Mouse (Mus musculus): ENCODE measurements around the gene Lgr6. TPM values are rescaled to one million over a fixed set of nuclear protein-coding genes. Genes with fewer than 3 reads are reported as not detected.

Gene Lgr6
- polyA plus RNA-seq (2012; ENCODE audit: insufficient read depth, insufficient read length, missing spikeins): 21.2 and 21.5 TPM in 2 replicates

DNA sequence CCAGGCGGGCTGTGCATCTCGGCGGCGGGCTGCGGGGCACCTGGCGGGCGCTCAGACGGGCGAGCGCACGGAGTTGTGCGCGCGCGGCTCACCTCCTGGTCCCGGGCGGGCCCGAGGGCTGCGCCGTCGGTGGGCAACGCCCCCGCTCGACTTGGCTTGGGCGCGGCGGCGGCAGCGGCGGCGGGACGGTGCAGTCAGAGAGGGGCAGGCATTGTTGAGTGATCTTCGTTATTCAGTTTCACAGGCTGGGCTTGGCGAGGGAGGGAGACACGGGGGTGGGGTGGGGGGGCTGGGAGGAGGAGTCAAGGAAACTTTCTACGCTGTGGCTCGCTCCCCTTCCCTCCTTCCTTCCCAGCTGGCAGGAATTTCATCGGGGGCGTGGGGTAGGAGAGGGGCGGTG, at the start of gene Lgr6:
Gene Lgr6 (minus strand): TSS at position 153 of the 400 bp plus-strand sequence.
- Histone ChIP-seq H3K4me3 (ENCODE audit: insufficient read depth, low read depth, low read length) (peak within 1 kb of the TSS; percentile 72), H3K27ac (replicated peaks; ENCODE audit: low read depth, low read length) (peak within 1 kb of the TSS; percentile 88)

DNA sequence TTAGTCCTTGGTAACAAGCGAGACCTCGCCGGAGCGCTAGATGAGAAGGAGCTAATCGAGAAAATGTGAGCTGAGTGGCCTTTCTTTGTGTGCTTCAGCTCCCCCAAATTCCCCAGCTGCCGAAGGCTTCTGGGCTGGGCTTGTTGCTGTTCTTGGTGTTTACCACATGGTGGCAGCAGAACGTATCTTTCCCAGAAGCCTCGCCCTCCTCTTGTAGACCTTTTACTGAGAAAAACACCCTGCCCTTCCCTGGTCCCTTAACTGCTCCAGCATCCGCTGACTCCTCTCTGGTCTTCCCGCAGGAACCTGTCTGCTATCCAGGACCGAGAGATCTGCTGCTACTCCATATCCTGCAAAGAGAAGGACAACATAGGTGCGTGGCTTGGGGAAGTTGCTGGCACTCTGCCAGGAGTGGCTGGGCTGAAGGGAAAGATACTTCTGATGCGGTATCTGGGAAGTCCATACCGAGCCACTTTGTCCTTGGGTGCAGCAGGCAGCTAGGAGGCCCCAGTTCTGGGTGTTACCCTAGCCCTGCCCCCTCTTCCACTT, 49.4 kb upstream of the Lgr6 start:
- Histone ChIP-seq H3K4me3 (ENCODE audit: insufficient read depth, low read depth, low read length) (no peak overlapping the region), H3K4me1 (ENCODE audit: control insufficient read depth, insufficient read depth, insufficient read length, low read length) (no peaks in the 10 kb centered on the region), H3K27ac (replicated peaks; ENCODE audit: low read depth, low read length) (no peak overlapping the region)

More for the DNA sequence above, at the start of gene Lgr6:
- H3K4me1 ChIP-seq (ENCODE audit: control insufficient read depth, insufficient read depth, insufficient read length, low read length): peaks cover 3% of the 10 kb centered on the region

DNA sequence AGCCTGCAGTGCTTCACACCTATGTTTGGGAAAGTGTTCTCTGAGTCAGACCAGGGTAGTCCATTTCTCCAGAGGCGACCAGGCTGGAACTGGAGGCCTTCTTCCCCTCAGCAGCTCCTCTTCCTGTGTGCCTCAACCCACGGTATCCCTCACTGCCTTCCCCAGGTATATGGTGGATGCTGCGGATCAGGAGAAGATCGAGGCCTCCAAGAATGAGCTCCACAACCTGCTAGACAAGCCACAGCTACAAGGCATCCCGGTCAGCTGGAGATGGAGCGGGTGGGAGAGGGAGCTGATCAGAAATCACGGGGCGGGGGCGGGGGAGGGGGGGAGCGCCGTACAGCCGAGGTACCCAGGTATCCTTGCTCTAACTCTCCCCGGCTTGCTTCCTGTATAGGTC, 48.9 kb upstream of the Lgr6 start:
- H3K4me1 ChIP-seq (ENCODE audit: control insufficient read depth, insufficient read depth, insufficient read length, low read length): no peaks in the 10 kb centered on the region

DNA sequence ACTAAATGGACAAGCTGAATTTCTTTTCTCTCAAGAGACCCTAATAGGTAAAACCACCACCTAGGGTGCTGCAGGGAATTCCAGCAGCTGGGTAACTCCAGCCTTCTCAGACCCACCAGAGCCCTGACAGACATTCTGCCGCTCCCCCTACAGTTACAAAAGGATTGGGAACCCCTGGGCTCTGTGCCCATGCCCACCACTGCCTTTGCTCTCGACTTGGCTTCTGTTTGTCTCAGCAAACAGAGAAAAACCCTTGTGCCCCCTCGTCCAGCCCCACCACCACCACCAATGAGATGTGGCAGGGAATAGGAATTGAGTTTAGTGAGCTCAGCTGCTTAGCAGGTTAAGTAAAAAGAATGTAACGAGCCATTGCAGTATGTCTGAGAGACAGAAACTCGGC, 43.9 kb upstream of the Lgr6 start:
- Histone ChIP-seq H3K4me1 (ENCODE audit: control insufficient read depth, insufficient read depth, insufficient read length, low read length) (no peaks in the 10 kb centered on the region; the same call in 1 of the 2 replicates), H3K4me3 (ENCODE audit: insufficient read depth, low read depth, low read length) (no peak overlapping the region), H3K27ac (replicated peaks; ENCODE audit: low read depth, low read length) (no peak overlapping the region)

More for the DNA sequence above, 48.9 kb upstream of the Lgr6 start:
- H3K4me3 ChIP-seq (ENCODE audit: insufficient read depth, low read depth, low read length): no peak overlapping the region
- no peak overlapping the region for H3K27ac ChIP-seq (replicated peaks; ENCODE audit: low read depth, low read length)

DNA sequence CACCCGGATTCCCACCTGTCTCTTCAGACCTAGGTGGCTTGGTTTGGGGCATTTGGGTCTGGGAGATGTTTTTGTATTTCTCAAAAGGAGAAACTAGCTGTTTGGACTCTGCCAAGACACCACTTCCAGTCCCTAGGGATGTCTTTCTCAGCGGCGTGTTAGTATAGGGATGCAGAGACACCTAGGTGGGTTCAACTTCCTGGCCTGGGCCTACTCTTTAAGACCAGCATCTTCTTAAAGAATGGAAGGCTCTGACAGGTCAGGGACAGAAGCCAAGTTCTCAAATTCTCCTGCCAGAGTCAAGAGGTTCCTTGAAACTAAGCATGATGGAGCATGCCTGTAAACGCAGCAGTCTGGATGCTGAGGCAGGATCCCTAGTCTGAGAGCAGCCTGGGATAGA, 43.4 kb upstream of the Lgr6 start:
- H3K4me1 ChIP-seq (ENCODE audit: control insufficient read depth, insufficient read depth, insufficient read length, low read length): no peaks in the 10 kb centered on the region; the same call in 1 of the 2 replicates
- peak overlapping the region; percentile 96 for H3K4me3 ChIP-seq (ENCODE audit: insufficient read depth, low read depth, low read length)
- H3K27ac ChIP-seq (replicated peaks; ENCODE audit: low read depth, low read length): no peak overlapping the region

DNA sequence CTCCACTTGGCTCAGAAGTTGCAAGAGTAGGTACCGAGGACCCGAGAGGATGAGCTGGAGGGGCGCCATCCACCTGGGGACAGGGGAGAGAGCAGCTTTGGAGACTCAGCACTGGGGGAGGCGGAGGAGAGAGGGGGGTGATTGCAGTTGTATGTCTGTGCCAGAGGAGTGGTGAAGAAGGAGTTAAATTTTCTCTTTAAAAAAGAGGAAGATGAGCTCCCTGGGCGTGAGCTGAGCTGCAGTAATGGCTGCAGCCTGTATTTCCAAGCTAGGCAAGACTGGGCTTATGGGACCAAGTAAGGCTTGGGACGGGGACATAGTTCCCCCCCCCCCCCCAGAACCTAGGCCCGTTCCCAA, 42.6 kb upstream of the Lgr6 start:
- Histone ChIP-seq H3K27ac (replicated peaks; ENCODE audit: low read depth, low read length) (0 out of 2 replicates have a peak overlapping the region, but pooled peaks have one; percentile 84), H3K4me3 (ENCODE audit: insufficient read depth, low read depth, low read length) (peak overlapping the region; percentile 96), H3K4me1 (ENCODE audit: control insufficient read depth, insufficient read depth, insufficient read length, low read length) (no peaks in the 10 kb centered on the region; the same call in 1 of the 2 replicates)

DNA sequence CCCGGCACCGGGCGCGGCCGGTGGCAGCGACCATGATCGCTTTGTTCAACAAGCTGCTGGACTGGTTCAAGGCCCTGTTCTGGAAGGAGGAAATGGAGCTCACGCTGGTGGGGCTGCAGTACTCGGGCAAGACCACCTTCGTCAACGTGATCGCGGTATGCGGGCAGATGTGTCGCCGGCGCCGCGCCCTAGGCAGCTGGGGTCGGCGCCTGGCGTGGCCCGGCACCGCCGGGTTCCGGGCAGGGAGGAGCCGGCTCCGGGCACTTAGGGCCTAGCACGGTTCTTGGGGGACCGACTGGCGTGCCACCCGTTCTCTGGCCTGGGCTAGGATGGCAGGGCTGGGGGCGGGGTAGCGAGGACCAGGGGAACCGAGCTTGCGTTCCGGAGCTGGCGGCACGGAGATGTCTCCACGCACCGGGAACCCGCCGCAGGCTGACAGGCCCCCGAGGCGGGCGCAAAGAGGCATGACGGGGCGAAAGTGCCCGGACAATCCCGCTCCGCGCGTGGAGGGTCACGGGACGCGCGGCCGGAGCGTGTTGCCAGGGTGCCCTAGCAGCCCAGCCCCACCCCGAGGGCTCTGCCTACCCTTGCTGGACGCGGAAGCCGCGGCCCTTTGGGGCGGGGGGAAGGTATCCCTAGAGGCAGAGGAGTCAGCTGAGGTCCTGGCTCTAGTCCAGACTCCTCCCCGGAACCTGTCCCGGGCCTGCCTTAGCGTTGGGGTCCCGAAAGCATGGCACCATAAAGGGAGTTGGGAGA, 42.0 kb upstream of the Lgr6 start:
- no peaks in the 10 kb centered on the region; the same call in 1 of the 2 replicates for H3K4me1 ChIP-seq (ENCODE audit: control insufficient read depth, insufficient read depth, insufficient read length, low read length)
- H3K4me3 ChIP-seq (ENCODE audit: insufficient read depth, low read depth, low read length): peak overlapping the region; percentile 96
- H3K27ac ChIP-seq (replicated peaks; ENCODE audit: low read depth, low read length): peak overlapping the region; percentile 84

DNA sequence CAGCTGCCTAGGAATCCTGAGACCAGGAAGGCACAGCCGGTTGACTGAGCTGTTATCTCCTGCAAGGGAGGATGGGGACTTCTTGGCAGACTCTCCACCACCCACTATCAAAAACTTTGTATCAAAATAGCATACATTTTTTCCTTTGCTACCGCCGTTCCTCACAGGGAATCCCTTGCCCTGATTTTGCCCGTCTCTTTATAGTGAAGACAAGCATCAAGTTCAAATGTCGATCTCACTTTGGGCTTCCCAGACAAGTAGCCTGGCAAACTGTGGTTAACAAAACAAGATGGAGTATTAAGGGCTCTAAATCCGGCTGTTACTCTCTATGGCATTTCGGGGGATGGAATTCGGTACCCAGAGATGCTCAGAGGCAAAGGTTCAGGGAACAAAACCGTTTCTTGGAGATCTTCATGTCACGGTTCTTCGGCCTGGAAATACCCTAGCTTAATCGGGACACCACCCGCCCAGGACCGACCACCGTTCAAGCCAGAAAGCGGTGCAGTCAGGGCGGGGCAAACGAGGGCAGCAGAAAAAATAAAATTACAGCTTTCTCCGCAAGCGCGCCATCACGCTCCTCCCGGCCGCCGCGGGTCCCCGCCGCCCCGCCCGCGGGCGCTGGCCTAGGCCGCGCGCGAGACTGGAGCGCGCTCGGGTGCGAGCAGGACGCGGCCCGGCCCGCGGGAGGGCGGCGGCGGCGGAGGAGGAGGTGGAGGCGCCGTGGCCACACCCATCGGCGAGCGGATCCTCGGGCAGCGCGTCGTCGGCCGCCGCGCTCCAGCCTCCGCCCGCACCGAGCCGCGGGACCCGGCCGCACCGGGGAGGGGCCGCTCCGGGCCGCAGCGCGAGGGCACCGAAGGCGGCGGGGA, 41.2 kb upstream of the Lgr6 start, which contains the start of gene Arl8a:
Gene Arl8a (plus strand): TSS at position 748 of the 869 bp plus-strand sequence.
- H3K4me3 ChIP-seq (ENCODE audit: insufficient read depth, low read depth, low read length): peak within 1 kb of the TSS; percentile 96
- no peaks in the 10 kb centered on the region; the same call in 1 of the 2 replicates for H3K4me1 ChIP-seq (ENCODE audit: control insufficient read depth, insufficient read depth, insufficient read length, low read length)
- peak within 1 kb of the TSS; percentile 84 for H3K27ac ChIP-seq (replicated peaks; ENCODE audit: low read depth, low read length)

DNA sequence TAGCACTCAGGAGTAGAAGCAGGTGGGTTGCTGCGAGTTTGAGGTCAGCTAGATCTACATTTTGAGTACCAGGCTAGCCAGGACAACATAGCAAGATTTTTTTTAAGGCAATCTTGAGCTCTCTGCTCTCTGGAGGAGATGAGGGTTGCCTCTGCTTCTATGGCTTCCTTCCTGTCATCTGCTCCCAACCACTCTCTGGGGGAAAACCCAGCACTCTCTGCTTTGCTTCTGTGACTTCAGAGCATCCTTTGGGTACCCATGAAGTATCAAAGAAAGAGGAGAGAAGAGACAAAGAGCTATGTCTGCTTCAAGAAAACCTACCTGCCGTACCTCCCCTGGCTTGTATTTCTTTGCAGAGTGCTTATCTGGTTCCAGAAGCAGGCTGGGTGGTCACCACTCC, 38.9 kb upstream of the Lgr6 start:
- Histone ChIP-seq H3K4me1 (ENCODE audit: control insufficient read depth, insufficient read depth, insufficient read length, low read length) (no peaks in the 10 kb centered on the region; the same call in 1 of the 2 replicates), H3K27ac (replicated peaks; ENCODE audit: low read depth, low read length) (no peak overlapping the region), H3K4me3 (ENCODE audit: insufficient read depth, low read depth, low read length) (no peak overlapping the region)

DNA sequence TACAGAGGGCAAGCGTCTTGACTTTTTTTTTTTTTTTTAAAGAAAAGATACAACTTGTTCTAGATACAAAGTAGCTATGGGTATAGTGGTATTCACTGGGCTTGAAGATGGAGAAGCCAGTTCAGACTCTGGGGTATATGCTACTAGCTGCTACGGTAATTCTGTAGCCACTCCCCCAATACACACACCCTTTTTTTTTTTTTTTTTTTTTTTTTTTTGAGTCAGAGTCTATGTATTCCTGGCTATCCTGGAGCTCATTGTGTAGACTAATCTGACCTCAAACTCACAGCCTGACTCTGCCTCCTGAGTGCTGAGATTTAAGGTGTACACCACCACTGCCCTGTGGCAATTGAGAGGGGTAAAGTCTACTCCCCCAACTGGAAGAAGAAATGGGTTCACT, 37.4 kb upstream of the Lgr6 start:
- Histone ChIP-seq H3K4me3 (ENCODE audit: insufficient read depth, low read depth, low read length) (no peak overlapping the region), H3K4me1 (ENCODE audit: control insufficient read depth, insufficient read depth, insufficient read length, low read length) (no peaks in the 10 kb centered on the region), H3K27ac (replicated peaks; ENCODE audit: low read depth, low read length) (no peak overlapping the region)

DNA sequence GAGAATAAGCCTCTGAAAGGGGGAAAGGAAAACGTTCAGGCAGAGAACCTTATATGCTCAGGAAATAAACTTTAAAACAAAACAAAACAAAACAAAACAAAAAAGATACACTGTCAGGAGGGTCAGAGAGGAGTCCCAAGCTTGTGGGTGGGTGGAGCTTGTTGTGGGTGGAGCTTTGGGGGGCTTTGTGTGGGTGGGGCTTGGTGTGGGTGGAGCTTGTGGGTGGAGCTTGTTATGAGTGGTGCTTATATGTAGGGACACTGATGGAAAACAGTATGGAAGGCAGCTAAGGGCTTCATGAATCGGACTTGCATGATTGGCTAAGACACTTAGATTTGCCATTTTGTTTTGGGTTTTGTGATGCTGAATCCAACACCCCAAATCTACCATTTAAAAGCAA, 34.8 kb upstream of the Lgr6 start:
- Histone ChIP-seq H3K4me1 (ENCODE audit: control insufficient read depth, insufficient read depth, insufficient read length, low read length) (no peaks in the 10 kb centered on the region), H3K27ac (replicated peaks; ENCODE audit: low read depth, low read length) (no peak overlapping the region), H3K4me3 (ENCODE audit: insufficient read depth, low read depth, low read length) (no peak overlapping the region)

DNA sequence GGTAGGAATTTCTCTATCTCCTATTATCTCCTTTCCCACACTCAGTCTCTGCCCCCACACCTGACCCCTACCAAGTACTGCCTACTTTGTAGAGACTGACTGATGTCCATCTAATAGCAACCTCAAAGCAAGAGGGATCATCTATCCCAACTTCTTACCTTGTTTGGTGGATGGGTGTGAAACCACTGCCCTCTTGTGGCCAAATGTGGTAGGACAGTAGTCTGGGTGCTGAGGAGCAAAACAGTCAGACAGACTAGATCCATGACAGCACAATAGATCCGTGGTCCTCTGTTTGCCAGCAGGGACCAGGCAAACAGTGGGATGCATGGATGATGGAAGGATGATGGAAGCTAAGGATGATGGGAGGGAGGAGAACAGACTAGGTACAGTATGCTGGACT, 31.4 kb upstream of the Lgr6 start:
- Histone ChIP-seq H3K27ac (replicated peaks; ENCODE audit: low read depth, low read length) (no peak overlapping the region), H3K4me1 (ENCODE audit: control insufficient read depth, insufficient read depth, insufficient read length, low read length) (no peaks in the 10 kb centered on the region), H3K4me3 (ENCODE audit: insufficient read depth, low read depth, low read length) (no peak overlapping the region)

DNA sequence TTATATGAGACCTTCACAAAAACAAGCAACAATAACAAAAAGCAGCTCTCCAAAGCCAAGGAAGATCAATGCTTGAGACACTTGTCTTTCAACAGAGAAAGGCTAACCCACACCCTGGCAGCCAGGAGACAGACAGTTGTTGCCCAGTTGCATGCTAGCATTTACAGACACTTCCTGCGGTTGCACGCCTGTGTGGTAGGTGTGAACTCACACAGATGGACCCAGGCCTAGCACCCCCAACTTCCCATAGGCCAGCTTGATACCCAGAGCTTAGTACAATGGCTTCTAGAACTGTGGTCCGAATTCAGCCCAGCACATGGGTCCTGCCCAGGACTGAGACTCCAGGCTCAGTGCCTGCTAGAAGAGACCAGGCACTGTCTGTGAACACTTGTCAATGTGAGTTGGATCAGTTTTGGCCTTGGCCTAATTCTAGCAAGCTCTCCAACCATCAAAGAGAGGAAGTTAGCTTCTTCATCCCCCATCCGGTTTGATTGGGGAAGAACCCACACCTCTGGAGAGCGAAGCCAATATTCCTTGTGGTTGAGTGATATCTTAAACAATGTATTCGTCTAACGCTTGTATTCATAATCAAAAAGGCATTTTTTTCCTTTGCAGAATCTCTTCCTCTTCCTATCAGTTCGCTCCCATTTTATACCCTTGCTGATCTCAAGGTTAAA, 30.2 kb upstream of the Lgr6 start:
- H3K4me3 ChIP-seq (ENCODE audit: insufficient read depth, low read depth, low read length): no peak overlapping the region
- H3K27ac ChIP-seq (replicated peaks; ENCODE audit: low read depth, low read length): no peak overlapping the region
- no peaks in the 10 kb centered on the region for H3K4me1 ChIP-seq (ENCODE audit: control insufficient read depth, insufficient read depth, insufficient read length, low read length)

DNA sequence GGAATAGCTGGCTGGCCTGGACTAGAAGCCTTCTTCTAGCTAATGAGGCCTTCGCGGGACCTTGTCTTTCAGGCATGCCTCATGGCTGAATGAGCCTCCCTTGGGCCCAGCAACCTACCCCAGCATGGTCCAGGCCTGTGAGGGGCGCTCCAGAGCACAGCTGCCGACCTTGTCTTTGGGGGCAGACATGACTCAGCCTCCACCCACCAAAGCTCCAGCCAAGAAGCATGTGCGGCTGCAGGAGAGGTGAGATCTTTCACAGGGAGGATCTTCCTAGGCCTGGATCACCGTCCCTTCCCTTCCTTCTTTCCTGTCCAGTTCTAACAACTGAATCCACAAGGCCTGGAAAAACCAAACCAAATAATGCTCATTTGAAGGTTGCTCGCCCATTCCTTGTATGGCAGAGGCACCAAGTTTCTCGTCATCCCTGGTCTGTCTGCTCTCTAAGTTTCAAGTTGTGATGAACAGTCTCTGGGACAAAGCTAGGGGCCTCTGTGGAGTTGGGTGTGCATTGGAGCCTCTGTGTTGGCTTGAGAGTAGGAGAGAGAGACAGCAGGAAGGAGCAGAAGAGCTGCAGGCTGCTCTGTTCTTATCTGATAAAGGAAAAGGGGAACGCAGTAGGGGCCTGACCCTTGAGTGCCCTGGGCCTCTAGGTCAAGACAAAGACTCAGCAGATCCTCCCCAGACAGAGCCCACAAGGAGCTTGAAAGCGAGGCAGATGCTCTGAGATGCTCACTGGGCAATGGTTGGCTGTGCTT, 28.8 kb upstream of the Lgr6 start:
- Histone ChIP-seq H3K27ac (replicated peaks; ENCODE audit: low read depth, low read length) (no peak overlapping the region), H3K4me1 (ENCODE audit: control insufficient read depth, insufficient read depth, insufficient read length, low read length) (no peaks in the 10 kb centered on the region), H3K4me3 (ENCODE audit: insufficient read depth, low read depth, low read length) (no peak overlapping the region)

All from brown adipose tissue, adult 24 weeks (tissue).